Comparison of ENCODE assay signal across 8 mouse cellular contexts in genomic region chr11:97017696-97018582, GRCm38 (mm10). TPM values are rescaled to one million over a fixed set of nuclear protein-coding genes. Genes with fewer than 3 reads are reported as not detected.
DNase-seq lines count a peak whose midpoint lies in the region; ATAC-seq and TF ChIP-seq lines count a peak whose summit lies in the region.

No protein-coding gene starts in this region.

- DNase-seq in heart, adult 11 months: no peak
- DNase-seq in ES-E14 (ENCODE audit: low read depth, low spot score): no peak
- no peak for DNase-seq in frontal cortex, postnatal 10 days (ENCODE audit: low spot score in 2 of 2)
- DNase-seq in adrenal gland, adult 18-20 months (ENCODE audit: low spot score in 2 of 2): no peak
- no peak for DNase-seq in cerebellum, adult 11 months

- no peak overlapping the region for H3K27ac ChIP-seq in heart, embryonic 16.5 days (ENCODE audit: low read length)
- no peak overlapping the region for H3K27ac ChIP-seq in ES-E14 (ENCODE audit: insufficient read depth, low read depth, low read length, poor library complexity, severe bottlenecking)
- no peak overlapping the region for H3K27ac ChIP-seq in hindbrain, embryonic 12.5 days
- no peak overlapping the region for H3K27ac ChIP-seq in midbrain, embryonic 12.5 days (replicated peaks)

- in situ Hi-C loops in ES-E14 (cut with MboI; ENCODE audit: low sequenced_read_pairs in 2 of 2, unreplicated experiment in 2 of 2): no loop called here

- no peak for ATAC-seq in heart, embryonic 16.5 days (replicated peaks; ENCODE audit: extremely low read depth, insufficient read depth, low FRiP score)
- no peak for ATAC-seq in hindbrain, embryonic 12.5 days (ENCODE audit: low FRiP score)
- no peak for ATAC-seq in midbrain, embryonic 12.5 days (ENCODE audit: low FRiP score, low read depth)

- H3K9ac ChIP-seq in heart, embryonic 16.5 days (ENCODE audit: low read length): no peak overlapping the region
- peak overlapping the region; percentile 45 for H3K9ac ChIP-seq in ES-E14 (ENCODE audit: insufficient read depth, low read depth, low read length, poor library complexity, severe bottlenecking)
- H3K9ac ChIP-seq in hindbrain, embryonic 12.5 days: no peak overlapping the region
- peak overlapping the region; percentile 34; the same call in 1 of the 2 replicates for H3K9ac ChIP-seq in midbrain, embryonic 12.5 days (replicated peaks)

- peak overlapping the region; percentile 53 for H3K4me2 ChIP-seq in heart, embryonic 16.5 days (ENCODE audit: low read depth, low read length)
- H3K4me2 ChIP-seq in hindbrain, embryonic 12.5 days (replicated peaks): peak overlapping the region; percentile 46
- H3K4me2 ChIP-seq in midbrain, embryonic 12.5 days (replicated peaks): peak overlapping the region; percentile 43; the same call in 1 of the 2 replicates

- H3K4me1 ChIP-seq in heart, embryonic 16.5 days (ENCODE audit: control insufficient read depth, insufficient read depth, low read length): peaks cover 18% of the 10 kb centered on the region
- peaks cover 1 to 2% of the 10 kb centered on the region in 2 experiments; a peak in 1 of 4 replicates for H3K4me1 ChIP-seq in ES-E14 (ENCODE audit: control insufficient read depth in 2 of 2, insufficient read depth in 2 of 2, low read length in 2 of 2, poor library complexity in 1 of 2)
- peaks cover 31% of the 10 kb centered on the region for H3K4me1 ChIP-seq in hindbrain, embryonic 12.5 days
- H3K4me1 ChIP-seq in midbrain, embryonic 12.5 days: peaks cover 28% of the 10 kb centered on the region

- peak overlapping the region; percentile 45 for H3K4me3 ChIP-seq in heart, embryonic 16.5 days (ENCODE audit: low read length)
- H3K4me3 ChIP-seq in ES-E14 (ENCODE audit: insufficient read depth in 1 of 2, low read depth in 1 of 2, low read length in 2 of 2, poor library complexity in 1 of 2, severe bottlenecking in 1 of 2): peak overlapping the region; percentile 57 to 84
- H3K4me3 ChIP-seq in hindbrain, embryonic 12.5 days: peak overlapping the region; percentile 26
- peak overlapping the region; percentile 34 for H3K4me3 ChIP-seq in midbrain, embryonic 12.5 days

- H3K36me3 ChIP-seq in heart, embryonic 16.5 days (ENCODE audit: control insufficient read depth, insufficient read depth): no peaks in the 10 kb centered on the region
- H3K36me3 ChIP-seq in ES-E14 (ENCODE audit: control insufficient read depth, insufficient read depth, low read length, poor library complexity, severe bottlenecking): no peaks in the 10 kb centered on the region
- H3K36me3 ChIP-seq in hindbrain, embryonic 12.5 days: no peaks in the 10 kb centered on the region
- no peaks in the 10 kb centered on the region for H3K36me3 ChIP-seq in midbrain, embryonic 12.5 days

- H3K9me3 ChIP-seq in heart, embryonic 16.5 days (replicated peaks; ENCODE audit: control insufficient read depth, low read length): no peaks in the 10 kb centered on the region
- no peaks in the 10 kb centered on the region for H3K9me3 ChIP-seq in ES-E14 (ENCODE audit: control insufficient read depth, insufficient read depth, low read depth, low read length)
- H3K9me3 ChIP-seq in hindbrain, embryonic 12.5 days (replicated peaks): no peaks in the 10 kb centered on the region
- no peaks in the 10 kb centered on the region for H3K9me3 ChIP-seq in midbrain, embryonic 12.5 days

- under 1% methylated on average over 36 of the region's 36 CpGs for WGBS in heart, embryonic 16.5 days
- WGBS in hindbrain, embryonic 12.5 days: under 1% methylated on average over 36 of the region's 36 CpGs
- 1% methylated on average over 36 of the region's 36 CpGs for WGBS in midbrain, embryonic 12.5 days

- H3K27me3 ChIP-seq in heart, embryonic 16.5 days (ENCODE audit: control insufficient read depth, insufficient read depth, low read length): peaks cover 81% of the 10 kb centered on the region
- H3K27me3 ChIP-seq in hindbrain, embryonic 12.5 days: peaks cover 95% of the 10 kb centered on the region
- H3K27me3 ChIP-seq in midbrain, embryonic 12.5 days: peaks cover 97% of the 10 kb centered on the region

TF ChIP-seq in ES-E14, 5 proteins besides CTCF, POLR2A, EP300 and RAD21:
- no peak for TF ChIP-seq MAFK (IDR thresholded peaks at IDR 0.05; ENCODE audit: insufficient read depth, low read depth, low read length)
- no peak for TF ChIP-seq HCFC1 (IDR thresholded peaks at IDR 0.05; ENCODE audit: borderline replicate concordance, insufficient read depth, low read length)
- TF ChIP-seq ZC3H11A (IDR thresholded peaks at IDR 0.05; ENCODE audit: borderline replicate concordance, low read depth, low read length): no peak
- TF ChIP-seq CHD2 (IDR thresholded peaks at IDR 0.05; ENCODE audit: low read depth, low read length): no peak
- TF ChIP-seq ZNF384 (IDR thresholded peaks at IDR 0.05; ENCODE audit: low read depth, low read length): no peak
TF ChIP-seq in ES-E14: peak in this region for 0.

RNA-seq across cellular contexts. Expression of gene Sp6, which starts 4.7 kb away (rescaled TPM):
- polyA plus RNA-seq in heart, embryonic 16.5 days (2015; fragmentation: Nextera tagmentation; extraction: Ambion mirVana): 0.21 TPM in 1 of 2 replicates, not detected in the other
- total RNA-seq in ES-E14 (2012; rRNA removed): 3.2 and 5.0 TPM in 2 replicates
- 0.26 and 0.46 TPM in 2 replicates for polyA plus RNA-seq in hindbrain, embryonic 12.5 days (2016; fragmentation: Nextera tagmentation; extraction: Ambion mirVana)
- 0.26 and 0.63 TPM in 2 replicates for polyA plus RNA-seq in midbrain, embryonic 12.5 days (2016; fragmentation: Nextera tagmentation; extraction: Ambion mirVana)
- under 1 TPM; 0.06 to 0.13 TPM for total RNA-seq in adrenal gland, adult 18-20 months (2021)

RNA-seq across cellular contexts. Expression of gene Scrn2, which starts 11.8 kb away (rescaled TPM):
- polyA plus RNA-seq in heart, embryonic 16.5 days (2015; fragmentation: Nextera tagmentation; extraction: Ambion mirVana): 19.1 and 20.4 TPM in 2 replicates
- 16.5 and 22.2 TPM in 2 replicates for total RNA-seq in ES-E14 (2012; rRNA removed)
- polyA plus RNA-seq in hindbrain, embryonic 12.5 days (2016; fragmentation: Nextera tagmentation; extraction: Ambion mirVana): 21.2 and 23.9 TPM in 2 replicates
- polyA plus RNA-seq in midbrain, embryonic 12.5 days (2016; fragmentation: Nextera tagmentation; extraction: Ambion mirVana): 22.5 and 24.2 TPM in 2 replicates
- total RNA-seq in adrenal gland, adult 18-20 months (2021): 10 to 100 TPM; 14.6 to 16.8 TPM

RNA-seq across cellular contexts. Expression of gene Lrrc46, which starts 23.3 kb away (rescaled TPM):
- 1.1 and 2.0 TPM in 2 replicates for polyA plus RNA-seq in heart, embryonic 16.5 days (2015; fragmentation: Nextera tagmentation; extraction: Ambion mirVana)
- total RNA-seq in ES-E14 (2012; rRNA removed): 0.42 and 0.54 TPM in 2 replicates
- polyA plus RNA-seq in hindbrain, embryonic 12.5 days (2016; fragmentation: Nextera tagmentation; extraction: Ambion mirVana): 4.8 and 5.1 TPM in 2 replicates
- 2.4 and 3.3 TPM in 2 replicates for polyA plus RNA-seq in midbrain, embryonic 12.5 days (2016; fragmentation: Nextera tagmentation; extraction: Ambion mirVana)
- under 1 TPM; 0.60 to 0.74 TPM for total RNA-seq in adrenal gland, adult 18-20 months (2021)

RNA-seq across cellular contexts. Expression of gene Mrpl10, which starts 23.4 kb away (rescaled TPM):
- 66.9 and 67.5 TPM in 2 replicates for polyA plus RNA-seq in heart, embryonic 16.5 days (2015; fragmentation: Nextera tagmentation; extraction: Ambion mirVana)
- total RNA-seq in ES-E14 (2012; rRNA removed): 55.3 and 70.3 TPM in 2 replicates
- polyA plus RNA-seq in hindbrain, embryonic 12.5 days (2016; fragmentation: Nextera tagmentation; extraction: Ambion mirVana): 64.8 and 70.1 TPM in 2 replicates
- polyA plus RNA-seq in midbrain, embryonic 12.5 days (2016; fragmentation: Nextera tagmentation; extraction: Ambion mirVana): 63.4 and 64.4 TPM in 2 replicates
- 100 to 1,000 TPM; 128 to 134 TPM for total RNA-seq in adrenal gland, adult 18-20 months (2021)

RNA-seq across cellular contexts. Expression of gene Osbpl7, which starts 32.5 kb away (rescaled TPM):
- 5.5 and 5.6 TPM in 2 replicates for polyA plus RNA-seq in heart, embryonic 16.5 days (2015; fragmentation: Nextera tagmentation; extraction: Ambion mirVana)
- total RNA-seq in ES-E14 (2012; rRNA removed): 6.6 and 7.2 TPM in 2 replicates
- 9.1 and 11.9 TPM in 2 replicates for polyA plus RNA-seq in hindbrain, embryonic 12.5 days (2016; fragmentation: Nextera tagmentation; extraction: Ambion mirVana)
- polyA plus RNA-seq in midbrain, embryonic 12.5 days (2016; fragmentation: Nextera tagmentation; extraction: Ambion mirVana): 8.5 and 10.8 TPM in 2 replicates
- total RNA-seq in adrenal gland, adult 18-20 months (2021): 1 to 10 TPM; 5.2 to 6.6 TPM

Comparison
In these comparisons a context has a peak if more than half of its experiments do, and no peak if none do; other contexts are left out.
1. H3K9ac ChIP-seq: peak in ES-E14 (single experiment) and midbrain, embryonic 12.5 days (single experiment); none in heart, embryonic 16.5 days (single experiment) and hindbrain, embryonic 12.5 days (single experiment).
2. Peak in every context shown above with its lines, with median percentiles within 50 percentile points of each other: H3K4me2 ChIP-seq and H3K4me3 ChIP-seq.